10 mouse cellular contexts compared by ENCODE assay signal in genomic region chr4:49843787-49844186, GRCm38 (mm10). TPM values are rescaled to one million over a fixed set of nuclear protein-coding genes. Genes with fewer than 3 reads are reported as not detected.
DNase-seq lines count a peak whose midpoint lies in the region; ATAC-seq and TF ChIP-seq lines count a peak whose summit lies in the region.
"Had no signal": no experiment of that assay in that cellular context is flagged by ENCODE, and none has a peak within 500 bp of the region (broad histone marks: within the 10 kb centered on the region; RNA-seq: fewer than 3 reads in every experiment).

No protein-coding gene starts in this region.

- peak overlapping the region; percentile 65 for H3K9ac ChIP-seq in hindbrain, postnatal 0 days (replicated peaks; ENCODE audit: low read length)
- H3K9ac ChIP-seq: liver, embryonic 13.5 days had no signal

- no peaks in the 10 kb centered on the region for H3K36me3 ChIP-seq in heart, embryonic 10.5 days
- H3K36me3 ChIP-seq in hindbrain, postnatal 0 days (ENCODE audit: insufficient read depth, low read length) = no peaks in the 10 kb centered on the region
- H3K36me3 ChIP-seq: liver, embryonic 13.5 days had no signal

- intact Hi-C loops in gastrocnemius, adult 2 months (cut with DNase I) = no loop called here

- no peak for DNase-seq in heart, embryonic 10.5 days (ENCODE audit: low spot score)
- DNase-seq in heart, adult 11 months = no peak
- DNase-seq in right cerebral cortex, postnatal 14 days = peak; percentile 8
- no peak for DNase-seq in right cerebral cortex, adult 18-20 months
- DNase-seq in hindbrain, postnatal 0 days (ENCODE audit: low spot score) = peak; percentile 42
- no peak for DNase-seq in lung, postnatal 4 days
- DNase-seq in gastrocnemius, adult 2 months = no peak
- DNase-seq: gastrocnemius, postnatal 10 days; liver, embryonic 13.5 days had no signal

- H3K27ac ChIP-seq in heart, embryonic 10.5 days = no peak overlapping the region
- no peak overlapping the region for H3K27ac ChIP-seq in hindbrain, postnatal 0 days
- H3K27ac ChIP-seq in gastrocnemius, adult 2 months = no peak overlapping the region
- H3K27ac ChIP-seq: liver, embryonic 13.5 days had no signal

- peaks cover 22% of the 10 kb centered on the region for H3K27me3 ChIP-seq in heart, embryonic 10.5 days (ENCODE audit: insufficient read depth, poor library complexity, severe bottlenecking)
- H3K27me3 ChIP-seq in hindbrain, postnatal 0 days (ENCODE audit: insufficient read depth, low read length) = no peaks in the 10 kb centered on the region

- no peak for TF ChIP-seq CTCF in hindbrain, postnatal 0 days (IDR thresholded peaks at IDR 0.05; ENCODE audit: low read depth)
- TF ChIP-seq CTCF in gastrocnemius, adult 2 months (IDR thresholded peaks at IDR 0.05) = no peak

- peaks cover 12% of the 10 kb centered on the region for H3K4me1 ChIP-seq in heart, embryonic 10.5 days
- H3K4me1 ChIP-seq in hindbrain, postnatal 0 days (ENCODE audit: insufficient read depth, low read length) = no peaks in the 10 kb centered on the region
- H3K4me1 ChIP-seq: liver, embryonic 13.5 days had no signal

- H3K4me3 ChIP-seq in heart, embryonic 10.5 days = peak overlapping the region; percentile 74
- H3K4me3 ChIP-seq in hindbrain, postnatal 0 days (ENCODE audit: low read length) = peak overlapping the region; percentile 78
- H3K4me3 ChIP-seq in gastrocnemius, adult 2 months = no peak overlapping the region
- H3K4me3 ChIP-seq: liver, embryonic 13.5 days had no signal

- no peaks in the 10 kb centered on the region for H3K9me3 ChIP-seq in heart, embryonic 10.5 days
- H3K9me3 ChIP-seq in hindbrain, postnatal 0 days (ENCODE audit: low read length) = no peaks in the 10 kb centered on the region
- H3K9me3 ChIP-seq: liver, embryonic 13.5 days had no signal

- WGBS in heart, embryonic 10.5 days = 27% methylated on average over 6 of the region's 6 CpGs
- WGBS in hindbrain, postnatal 0 days = 7% methylated on average over 6 of the region's 6 CpGs

- ATAC-seq in hindbrain, postnatal 0 days = no peak
- ATAC-seq in erythroblast, adult 5-6 weeks (replicated peaks; ENCODE audit: low FRiP score, poor library complexity, severe bottlenecking) = no peak

- peak overlapping the region; percentile 89 for H3K4me2 ChIP-seq in hindbrain, postnatal 0 days (ENCODE audit: low read depth, low read length)
- H3K4me2 ChIP-seq: liver, embryonic 13.5 days had no signal

RNA-seq across cellular contexts. Expression of gene Grin3a, which starts 1.8 kb away (rescaled TPM):
- 2.1 and 2.7 TPM in 2 replicates for polyA plus RNA-seq in heart, embryonic 10.5 days (2016; fragmentation: Nextera tagmentation; extraction: Ambion mirVana)
- total RNA-seq in hindbrain, postnatal 0 days (2014; rRNA removed) = 83.7 and 98.7 TPM in 2 replicates
- 22.0 and 26.2 TPM in 2 replicates for polyA plus RNA-seq in hindbrain, postnatal 0 days (2015; fragmentation: Nextera tagmentation; extraction: Ambion mirVana)
- not detected in 2 replicates for total RNA-seq in erythroblast, adult 5-6 weeks (2015; ENCODE audit: low replicate concordance)
- total RNA-seq in erythroblast, adult 5-6 weeks (2017; ENCODE audit: low replicate concordance) = not detected in 2 replicates
- total RNA-seq in gastrocnemius, adult 2 months (2021) = under 1 TPM in 1 of 2 experiments, not detected in 1; 0.08 TPM

Comparison
In these comparisons a context has a peak if more than half of its experiments do, and no peak if none do; other contexts are left out.
1. DNase-seq: peak in right cerebral cortex, postnatal 14 days (single experiment) and hindbrain, postnatal 0 days (single experiment); none in heart, embryonic 10.5 days (single experiment), heart, adult 11 months (single experiment), right cerebral cortex, adult 18-20 months (single experiment), lung, postnatal 4 days (0 of 2) and gastrocnemius, adult 2 months (single experiment).
2. RNA of gene Grin3a, which starts 1.8 kb away (total RNA-seq): 83.7 to 98.7 TPM in hindbrain, postnatal 0 days; 0.08 TPM in gastrocnemius, adult 2 months and not detected in erythroblast, adult 5-6 weeks; every median in the first group is over 10 times any median in the second.